In genomic region chr12:37471631-37472030, GRCm38 (mm10) we compare ENCODE assay signal across 16 mouse cellular contexts.
DNase-seq lines count a peak whose midpoint lies in the region; ATAC-seq lines count a peak whose summit lies in the region.
"Had no signal": no experiment of that assay in that cellular context is flagged by ENCODE, and none has a peak within 500 bp of the region (broad histone marks: within the 10 kb centered on the region; RNA-seq: fewer than 3 reads in every experiment).

No protein-coding gene starts in this region.

- H3K4me1 ChIP-seq in hindbrain, embryonic 10.5 days (replicated peaks) = no peaks in the 10 kb centered on the region
- no peaks in the 10 kb centered on the region for H3K4me1 ChIP-seq in hindbrain, embryonic 14.5 days (replicated peaks; ENCODE audit: control insufficient read depth, insufficient read depth, low read length)
- H3K4me1 ChIP-seq in limb, embryonic 11.5 days (ENCODE audit: control insufficient read depth, insufficient read depth, low read length) = no peaks in the 10 kb centered on the region
- H3K4me1 ChIP-seq: forebrain, embryonic 15.5 days; heart, embryonic 12.5 days had no signal

- no peak overlapping the region for H3K9ac ChIP-seq in hindbrain, embryonic 14.5 days
- H3K9ac ChIP-seq in limb, embryonic 11.5 days (ENCODE audit: low read length) = no peak overlapping the region
- H3K9ac ChIP-seq: forebrain, embryonic 15.5 days; heart, embryonic 12.5 days had no signal

- peak; percentile 34 for DNase-seq in hindbrain, embryonic 10.5 days (ENCODE audit: low spot score)
- DNase-seq in hindbrain, embryonic 14.5 days (ENCODE audit: low spot score) = no peak
- DNase-seq in embryo, embryonic 9.5 days (ENCODE audit: extremely low spot score) = peak; percentile 42
- DNase-seq in limb, embryonic 11.5 days (ENCODE audit: low spot score) = peak; percentile 27
- no peak for DNase-seq in urinary bladder, postnatal 10 days (ENCODE audit: low spot score)
- DNase-seq in gastrocnemius, postnatal 25 days = no peak
- no peak for DNase-seq in gastrocnemius, adult 18-20 months (ENCODE audit: low spot score)
- DNase-seq: adrenal gland, postnatal 10 days; cerebellum, adult 11 months; cerebellum, adult 9-10 months; cerebellum, postnatal 25 days; gastrocnemius, postnatal 10 days had no signal

- no peak overlapping the region for H3K4me2 ChIP-seq in hindbrain, embryonic 14.5 days (replicated peaks)
- H3K4me2 ChIP-seq in limb, embryonic 11.5 days (ENCODE audit: low read depth, severe bottlenecking) = no peak overlapping the region
- H3K4me2 ChIP-seq: forebrain, embryonic 15.5 days; heart, embryonic 12.5 days had no signal

- no peaks in the 10 kb centered on the region for H3K9me3 ChIP-seq in hindbrain, embryonic 10.5 days
- no peaks in the 10 kb centered on the region for H3K9me3 ChIP-seq in hindbrain, embryonic 14.5 days (ENCODE audit: control insufficient read depth, low read length)
- no peaks in the 10 kb centered on the region for H3K9me3 ChIP-seq in limb, embryonic 11.5 days (ENCODE audit: control insufficient read depth, low read length)
- H3K9me3 ChIP-seq: forebrain, embryonic 15.5 days; heart, embryonic 12.5 days had no signal

- no peak for ATAC-seq in hindbrain, embryonic 14.5 days (ENCODE audit: low FRiP score)
- ATAC-seq in limb, embryonic 11.5 days (ENCODE audit: insufficient number of reproducible peaks, low FRiP score, low TSS enrichment, low read depth) = no peak
- ATAC-seq: forebrain, embryonic 15.5 days; hindbrain, embryonic 16.5 days; inflammation-experienced regulatory T-cells, adult 6 months had no signal

- H3K36me3 ChIP-seq in hindbrain, embryonic 10.5 days = no peaks in the 10 kb centered on the region
- H3K36me3 ChIP-seq in hindbrain, embryonic 14.5 days (replicated peaks; ENCODE audit: control insufficient read depth, insufficient read depth) = no peaks in the 10 kb centered on the region
- no peaks in the 10 kb centered on the region for H3K36me3 ChIP-seq in limb, embryonic 11.5 days (ENCODE audit: control insufficient read depth, insufficient read depth, low read length)
- H3K36me3 ChIP-seq: forebrain, embryonic 15.5 days; heart, embryonic 12.5 days had no signal

- no peak overlapping the region for H3K27ac ChIP-seq in hindbrain, embryonic 10.5 days
- no peak overlapping the region for H3K27ac ChIP-seq in hindbrain, embryonic 14.5 days
- no peak overlapping the region for H3K27ac ChIP-seq in limb, embryonic 11.5 days (replicated peaks; ENCODE audit: low read depth, low read length)
- H3K27ac ChIP-seq: forebrain, embryonic 15.5 days had no signal

- 45% methylated on average over 5 of the region's 5 CpGs for WGBS in hindbrain, embryonic 10.5 days
- 63% methylated on average over 5 of the region's 5 CpGs for WGBS in hindbrain, embryonic 14.5 days
- 33% methylated on average over 5 of the region's 5 CpGs for WGBS in limb, embryonic 11.5 days

- no peaks in the 10 kb centered on the region for H3K27me3 ChIP-seq in hindbrain, embryonic 10.5 days (ENCODE audit: insufficient read depth, poor library complexity, severe bottlenecking)
- no peaks in the 10 kb centered on the region for H3K27me3 ChIP-seq in hindbrain, embryonic 14.5 days (ENCODE audit: control insufficient read depth, insufficient read depth, low read length)
- H3K27me3 ChIP-seq in limb, embryonic 11.5 days (ENCODE audit: control insufficient read depth, insufficient read depth, low read length) = no peaks in the 10 kb centered on the region
- H3K27me3 ChIP-seq: forebrain, embryonic 15.5 days; heart, embryonic 12.5 days had no signal

- H3K4me3 ChIP-seq in hindbrain, embryonic 10.5 days = no peak overlapping the region
- H3K4me3 ChIP-seq in hindbrain, embryonic 14.5 days (replicated peaks; ENCODE audit: low read length) = no peak overlapping the region
- H3K4me3 ChIP-seq in limb, embryonic 11.5 days (ENCODE audit: low read depth, low read length) = no peak overlapping the region
- H3K4me3 ChIP-seq: forebrain, embryonic 15.5 days; heart, embryonic 12.5 days had no signal

Comparison
In these comparisons a context has a peak if more than half of its experiments do, and no peak if none do; other contexts are left out.
1. DNase-seq: peak in hindbrain, embryonic 10.5 days (single experiment), embryo, embryonic 9.5 days (single experiment) and limb, embryonic 11.5 days (single experiment); none in hindbrain, embryonic 14.5 days (single experiment), urinary bladder, postnatal 10 days (single experiment), gastrocnemius, postnatal 25 days (single experiment) and gastrocnemius, adult 18-20 months (single experiment).